Mouse (Mus musculus): ENCODE data around the gene Cpsf2. TPM values are rescaled to one million over a fixed set of nuclear protein-coding genes. Genes with fewer than 3 reads are reported as not detected.

The Cpsf2 gene
- polyA plus RNA-seq, 1 experiment from 2014 or later, result 25.1 TPM

DNA sequence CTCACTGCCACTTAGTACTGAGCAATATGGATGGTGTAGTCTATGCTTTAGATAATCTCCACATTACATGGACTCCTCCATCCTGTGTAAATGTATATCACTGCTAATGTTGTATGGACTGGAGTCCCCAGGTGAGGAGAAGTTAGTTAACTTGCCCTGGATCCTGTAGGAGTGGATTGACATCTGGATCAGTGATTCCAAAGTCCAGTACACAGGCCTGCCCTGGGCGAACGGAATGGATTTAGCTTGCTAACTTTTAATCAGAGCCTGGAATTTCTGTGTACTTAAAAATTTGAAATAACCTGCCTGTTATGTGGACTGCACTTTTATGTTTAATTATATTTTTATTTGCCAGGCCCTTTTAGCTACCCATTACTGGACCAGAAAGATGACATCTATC lies 5.8 kb downstream of the Cpsf2 start:
- ATAC-seq (ENCODE audit: insufficient number of reproducible peaks, low FRiP score, low TSS enrichment, low read depth), result no peak
- WGBS, result 94% methylated on average over 2 of the region's 2 CpGs
- no peak overlapping the region for H3K9ac ChIP-seq
- no peak overlapping the region for H3K27ac ChIP-seq (replicated peaks)
- H3K4me3 ChIP-seq (replicated peaks), result no peak overlapping the region
- peaks cover 36% of the 10 kb centered on the region for H3K36me3 ChIP-seq
- peaks cover 15% of the 10 kb centered on the region for H3K4me1 ChIP-seq
- H3K4me2 ChIP-seq (replicated peaks), result no peak overlapping the region
- H3K9me3 ChIP-seq (replicated peaks), result no peaks in the 10 kb centered on the region
- H3K27me3 ChIP-seq, result no peaks in the 10 kb centered on the region

DNA sequence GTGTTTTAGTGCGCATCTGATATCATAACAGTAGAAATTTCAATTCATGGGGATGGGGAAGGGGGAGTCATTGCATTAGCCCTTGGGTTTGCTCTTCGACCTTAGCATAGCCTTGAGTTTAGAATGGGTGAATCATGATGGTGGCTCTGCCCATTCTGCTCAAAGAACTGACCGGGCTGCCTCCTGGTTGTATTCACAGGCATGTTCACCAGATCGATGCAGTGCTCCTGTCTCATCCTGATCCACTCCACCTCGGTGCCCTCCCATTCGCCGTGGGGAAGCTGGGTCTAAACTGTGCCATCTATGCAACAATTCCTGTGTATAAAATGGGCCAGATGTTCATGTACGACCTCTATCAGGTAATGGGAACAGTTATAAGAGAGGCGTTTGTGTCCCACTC lies 7.2 kb downstream of the Cpsf2 start:
- 92% methylated on average over 9 of the region's 9 CpGs for WGBS
- H3K9ac ChIP-seq, result no peak overlapping the region
- H3K36me3 ChIP-seq, result peaks cover 48% of the 10 kb centered on the region
- no peaks in the 10 kb centered on the region for H3K9me3 ChIP-seq (replicated peaks)
- no peak overlapping the region for H3K27ac ChIP-seq (replicated peaks)
- ATAC-seq (ENCODE audit: insufficient number of reproducible peaks, low FRiP score, low TSS enrichment, low read depth), result no peak
- peaks cover 4% of the 10 kb centered on the region; the same call in 1 of the 2 replicates for H3K4me1 ChIP-seq
- no peak overlapping the region for H3K4me2 ChIP-seq (replicated peaks)
- H3K27me3 ChIP-seq, result no peaks in the 10 kb centered on the region
- no peak overlapping the region for H3K4me3 ChIP-seq (replicated peaks)

DNA sequence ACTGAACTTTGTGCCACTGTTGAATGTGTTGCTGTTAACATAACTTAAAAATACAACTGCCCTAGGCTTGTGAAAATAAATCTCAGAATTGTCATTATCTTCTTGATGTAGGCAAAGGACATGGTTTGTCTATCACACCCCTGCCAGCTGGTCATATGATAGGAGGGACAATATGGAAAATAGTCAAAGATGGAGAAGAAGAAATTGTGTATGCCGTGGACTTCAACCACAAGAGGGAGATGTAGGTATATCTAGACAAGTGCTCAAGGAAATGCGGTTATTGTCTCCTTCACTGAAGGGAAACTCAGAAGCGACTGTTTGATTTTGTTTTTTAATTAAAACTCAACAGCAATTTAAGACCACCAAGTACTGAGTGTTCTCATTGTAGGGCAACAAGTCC lies 9.3 kb downstream of the Cpsf2 start:
- Histone ChIP-seq H3K36me3 (peaks cover 65% of the 10 kb centered on the region), H3K27me3 (no peaks in the 10 kb centered on the region)
- WGBS, result 42% methylated on average over 3 of the region's 3 CpGs

DNA sequence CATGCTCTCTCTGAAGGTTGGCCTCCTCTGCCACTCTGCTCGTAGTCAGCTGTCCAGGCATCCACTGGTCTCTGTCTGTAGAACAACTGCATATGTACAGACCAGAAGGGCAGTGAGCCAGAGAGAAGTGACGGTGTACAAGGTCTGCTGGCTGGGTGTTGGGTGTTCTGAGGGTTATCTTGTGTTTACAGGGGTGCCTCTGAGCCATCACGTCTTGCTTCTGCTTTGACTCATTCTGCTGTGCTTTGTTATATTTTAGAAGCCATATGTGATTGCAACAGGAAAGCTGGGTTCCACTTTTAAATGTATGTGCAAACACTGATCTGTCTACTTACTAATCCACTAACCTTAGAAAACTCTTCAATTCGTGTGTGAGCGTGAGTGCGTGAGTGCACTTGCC lies 11.9 kb downstream of the Cpsf2 start:
- Histone ChIP-seq H3K4me2 (replicated peaks) (no peak overlapping the region), H3K9ac (no peak overlapping the region), H3K4me3 (replicated peaks) (no peak overlapping the region), H3K27me3 (no peaks in the 10 kb centered on the region), H3K36me3 (peaks cover 85% of the 10 kb centered on the region), H3K27ac (replicated peaks) (no peak overlapping the region), H3K9me3 (replicated peaks) (no peaks in the 10 kb centered on the region), H3K4me1 (no peaks in the 10 kb centered on the region)
- no peak for ATAC-seq (ENCODE audit: insufficient number of reproducible peaks, low FRiP score, low TSS enrichment, low read depth)
- 83% methylated on average over 6 of the region's 6 CpGs for WGBS

More for the DNA sequence above, 9.3 kb downstream of the Cpsf2 start:
- H3K4me1 ChIP-seq, result no peaks in the 10 kb centered on the region
- no peak overlapping the region for H3K9ac ChIP-seq
- no peaks in the 10 kb centered on the region for H3K9me3 ChIP-seq (replicated peaks)
- no peak for ATAC-seq (ENCODE audit: insufficient number of reproducible peaks, low FRiP score, low TSS enrichment, low read depth)
- no peak overlapping the region for H3K4me2 ChIP-seq (replicated peaks)
- H3K4me3 ChIP-seq (replicated peaks), result no peak overlapping the region
- no peak overlapping the region for H3K27ac ChIP-seq (replicated peaks)

DNA sequence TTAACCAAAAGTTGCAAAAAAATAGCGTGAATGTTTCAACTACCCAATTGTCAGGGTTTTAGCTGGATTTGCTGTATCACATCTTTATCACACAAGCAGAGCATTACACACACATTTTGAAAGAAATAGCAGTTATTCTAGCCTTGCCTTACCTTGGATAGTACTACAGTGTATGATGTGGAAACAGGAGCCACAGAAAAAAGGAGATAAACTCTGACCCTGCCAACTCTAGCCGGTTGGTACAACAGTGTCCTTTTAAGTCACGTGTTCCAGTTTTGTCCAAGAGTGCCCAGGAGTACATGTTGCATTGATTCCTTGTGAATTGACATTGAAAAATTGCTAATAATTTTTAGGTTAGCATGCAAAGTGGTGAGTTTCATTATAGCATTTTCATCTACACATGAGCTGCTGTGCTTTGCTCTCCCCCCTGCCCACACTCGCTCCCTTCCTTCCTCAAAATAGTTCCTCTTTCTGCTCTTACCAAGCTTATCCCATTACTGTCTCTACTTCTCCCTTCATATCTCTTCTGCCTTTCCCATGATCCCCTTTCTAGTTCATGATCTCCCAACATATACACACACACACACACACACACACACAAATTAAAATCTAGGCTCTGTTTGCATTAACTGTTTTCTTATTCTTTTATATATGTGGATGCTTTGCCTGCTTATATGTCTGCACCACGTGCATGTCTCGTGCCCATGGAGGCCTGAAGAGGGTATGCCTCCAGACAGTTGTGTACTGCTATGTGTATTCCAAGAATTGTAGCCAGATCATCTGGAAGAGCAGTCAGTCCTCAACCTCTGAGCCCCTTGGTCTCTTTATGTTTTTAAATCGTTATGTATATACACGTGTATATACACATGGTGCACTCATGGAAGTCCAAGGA lies 19.0 kb downstream of the Cpsf2 start:
- no peaks in the 10 kb centered on the region for H3K9me3 ChIP-seq (replicated peaks)

DNA sequence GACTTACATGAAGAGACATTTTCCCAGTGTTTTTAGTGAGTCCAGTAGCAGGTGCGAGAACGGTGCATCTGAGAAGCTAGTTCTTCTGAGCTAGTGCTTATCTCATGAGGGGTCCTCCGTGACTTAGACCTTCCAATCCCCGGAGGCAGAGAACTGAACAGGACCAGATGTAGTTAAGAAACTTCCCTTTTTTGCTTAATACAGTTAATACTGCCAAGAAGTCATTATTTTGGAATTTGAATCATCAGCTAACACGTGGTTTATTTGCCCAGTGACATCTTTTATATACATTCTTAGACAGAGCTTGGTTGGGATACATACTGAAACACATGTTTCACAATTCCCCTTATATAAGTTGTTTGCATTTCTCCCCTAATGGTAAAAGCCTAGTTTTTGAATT lies 23.1 kb downstream of the Cpsf2 start:
- no peaks in the 10 kb centered on the region for H3K27me3 ChIP-seq
- H3K4me2 ChIP-seq (replicated peaks), result no peak overlapping the region
- no peak overlapping the region for H3K4me3 ChIP-seq (replicated peaks)
- no peaks in the 10 kb centered on the region for H3K4me1 ChIP-seq
- no peak for ATAC-seq (ENCODE audit: insufficient number of reproducible peaks, low FRiP score, low TSS enrichment, low read depth)
- no peak overlapping the region for H3K9ac ChIP-seq
- H3K27ac ChIP-seq (replicated peaks), result no peak overlapping the region
- no peaks in the 10 kb centered on the region for H3K9me3 ChIP-seq (replicated peaks)
- peaks cover 68% of the 10 kb centered on the region for H3K36me3 ChIP-seq
- 88% methylated on average over 5 of the region's 5 CpGs for WGBS

More for the DNA sequence above, 19.0 kb downstream of the Cpsf2 start:
- H3K27ac ChIP-seq (replicated peaks), result no peak overlapping the region
- H3K27me3 ChIP-seq, result no peaks in the 10 kb centered on the region
- 92% methylated on average over 8 of the region's 8 CpGs for WGBS
- H3K9ac ChIP-seq, result no peak overlapping the region
- H3K4me2 ChIP-seq (replicated peaks), result no peak overlapping the region
- peaks cover 73% of the 10 kb centered on the region for H3K36me3 ChIP-seq
- no peaks in the 10 kb centered on the region for H3K4me1 ChIP-seq
- no peak overlapping the region for H3K4me3 ChIP-seq (replicated peaks)
- ATAC-seq (ENCODE audit: insufficient number of reproducible peaks, low FRiP score, low TSS enrichment, low read depth), result no peak

GRCm38 (mm10) chr12:102000785-102001184 lies 25.0 kb downstream of the Cpsf2 start:
- Histone ChIP-seq H3K9ac (no peak overlapping the region), H3K4me1 (no peaks in the 10 kb centered on the region), H3K4me3 (replicated peaks) (no peak overlapping the region), H3K27me3 (no peaks in the 10 kb centered on the region), H3K27ac (replicated peaks) (no peak overlapping the region), H3K4me2 (replicated peaks) (no peak overlapping the region), H3K9me3 (replicated peaks) (no peaks in the 10 kb centered on the region), H3K36me3 (peaks cover 68% of the 10 kb centered on the region)
- WGBS, result 94% methylated on average over 11 of the region's 11 CpGs
- ATAC-seq (ENCODE audit: insufficient number of reproducible peaks, low FRiP score, low TSS enrichment, low read depth), result no peak

DNA sequence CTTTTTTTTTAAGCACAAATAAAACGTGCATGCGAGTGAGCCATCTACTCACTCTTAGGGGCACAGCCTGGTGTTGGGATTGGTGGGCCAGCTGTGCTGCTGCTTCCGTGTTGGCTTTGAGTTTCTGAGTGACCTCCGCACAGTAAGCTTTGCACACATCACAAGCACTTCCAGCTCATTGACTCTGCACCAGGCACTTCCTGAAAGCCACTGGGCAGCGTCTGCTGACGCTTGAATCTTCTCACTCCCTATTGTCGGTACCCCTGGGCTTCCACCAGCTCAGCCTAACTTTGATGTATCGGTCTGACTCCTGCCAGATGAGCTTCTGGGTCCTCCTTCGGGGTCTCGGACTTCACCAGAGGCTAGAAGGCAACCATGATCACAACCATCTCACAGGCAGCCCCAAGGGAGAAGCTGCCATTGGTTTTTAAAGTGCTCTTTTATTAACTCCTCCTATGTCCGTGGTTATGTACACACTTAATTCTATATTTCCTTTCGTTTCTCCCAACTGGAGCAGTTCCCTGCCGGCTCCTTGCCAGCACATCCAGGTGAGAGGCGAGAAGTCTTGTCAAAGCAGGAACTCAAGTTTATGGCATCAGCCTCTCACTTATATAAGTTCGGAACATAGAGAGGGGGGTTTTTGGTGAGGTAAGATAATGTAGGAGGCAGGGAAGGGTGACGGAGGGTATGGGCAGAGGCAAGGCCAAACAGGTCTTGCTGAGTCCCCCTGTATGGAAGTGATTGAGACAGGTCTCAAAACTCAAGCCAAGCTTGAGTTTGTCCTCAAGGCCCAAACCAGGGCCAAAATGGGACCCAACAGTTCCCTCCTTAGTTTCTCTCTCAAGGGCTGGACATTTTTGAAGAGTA lies 32.6 kb downstream of the Cpsf2 start:
- Histone ChIP-seq H3K27ac (replicated peaks) (no peak overlapping the region), H3K4me1 (no peaks in the 10 kb centered on the region), H3K9me3 (replicated peaks) (no peaks in the 10 kb centered on the region), H3K4me3 (replicated peaks) (no peak overlapping the region), H3K27me3 (no peaks in the 10 kb centered on the region), H3K36me3 (peaks cover 13% of the 10 kb centered on the region; the same call in 1 of the 2 replicates), H3K9ac (no peak overlapping the region), H3K4me2 (replicated peaks) (no peak overlapping the region)
- 89% methylated on average over 16 of the region's 16 CpGs for WGBS
- ATAC-seq (ENCODE audit: insufficient number of reproducible peaks, low FRiP score, low TSS enrichment, low read depth), result no peak

- H3K9me3 ChIP-seq (replicated peaks), result no peaks in the 10 kb centered on the region
- WGBS, result 91% methylated on average over 6 of the region's 6 CpGs
- no peak overlapping the region for H3K9ac ChIP-seq
- no peaks in the 10 kb centered on the region for H3K27me3 ChIP-seq
- no peak overlapping the region for H3K4me2 ChIP-seq (replicated peaks)
- no peaks in the 10 kb centered on the region for H3K4me1 ChIP-seq
- H3K36me3 ChIP-seq, result peaks cover 4% of the 10 kb centered on the region; the same call in 1 of the 2 replicates
- H3K27ac ChIP-seq (replicated peaks), result no peak overlapping the region
- H3K4me3 ChIP-seq (replicated peaks), result no peak overlapping the region
- ATAC-seq (ENCODE audit: insufficient number of reproducible peaks, low FRiP score, low TSS enrichment, low read depth), result no peak
Observed at GRCm38 (mm10) chr12:102009551-102009950, 33.8 kb downstream of the Cpsf2 start.

DNA sequence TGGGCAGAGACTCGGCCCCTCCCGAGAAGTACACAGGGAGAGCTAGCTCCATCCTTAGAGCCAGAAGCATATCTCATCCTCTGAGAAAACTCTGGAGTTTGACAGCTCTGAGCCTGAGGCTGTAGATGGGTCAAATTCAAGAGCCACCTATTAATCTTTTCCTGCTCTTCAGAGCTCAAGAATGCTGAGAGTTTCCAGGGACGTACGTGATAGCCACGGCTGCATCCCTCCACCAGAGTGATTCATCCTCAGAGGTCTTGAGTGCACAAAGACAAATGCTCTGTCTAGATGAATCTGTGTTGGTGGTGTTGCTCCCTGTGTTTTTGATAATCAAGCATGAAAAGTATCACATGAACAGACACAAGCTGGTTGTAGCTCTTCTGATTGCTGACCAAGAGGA lies 38.6 kb downstream of the Cpsf2 start:
- 51% methylated on average over 5 of the region's 5 CpGs for WGBS
- H3K9me3 ChIP-seq (replicated peaks), result no peaks in the 10 kb centered on the region
- H3K4me2 ChIP-seq (replicated peaks), result no peak overlapping the region
- H3K27ac ChIP-seq (replicated peaks), result no peak overlapping the region
- no peak for ATAC-seq (ENCODE audit: insufficient number of reproducible peaks, low FRiP score, low TSS enrichment, low read depth)
- no peaks in the 10 kb centered on the region for H3K36me3 ChIP-seq
- H3K27me3 ChIP-seq, result no peaks in the 10 kb centered on the region
- H3K4me3 ChIP-seq (replicated peaks), result no peak overlapping the region
- no peak overlapping the region for H3K9ac ChIP-seq
- H3K4me1 ChIP-seq, result no peaks in the 10 kb centered on the region

DNA sequence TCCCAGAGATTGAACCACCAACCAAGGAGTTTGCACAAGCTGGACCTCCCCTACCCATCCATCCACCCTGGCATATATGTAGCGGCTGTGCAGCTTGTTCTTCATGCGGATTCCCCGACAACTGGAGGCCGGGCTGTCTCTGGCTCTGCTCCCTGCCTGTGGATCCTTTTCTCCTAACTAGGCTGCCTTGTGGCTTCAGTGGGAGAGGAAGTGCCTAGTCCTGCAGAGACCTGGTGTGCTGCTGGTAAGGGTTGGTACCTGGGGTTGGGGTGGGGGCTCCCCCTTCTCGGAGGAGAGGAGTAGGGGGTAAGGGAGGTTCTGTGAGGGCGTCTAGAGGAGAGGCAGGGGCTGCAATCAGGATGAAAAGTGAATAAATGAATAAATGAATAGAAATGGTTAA lies 39.3 kb downstream of the Cpsf2 start:
- WGBS, result 86% methylated on average over 6 of the region's 6 CpGs
- ATAC-seq (ENCODE audit: insufficient number of reproducible peaks, low FRiP score, low TSS enrichment, low read depth), result no peak

More for the DNA sequence above, 39.3 kb downstream of the Cpsf2 start:
- no peak overlapping the region for H3K27ac ChIP-seq (replicated peaks)
- H3K4me3 ChIP-seq (replicated peaks), result no peak overlapping the region
- H3K4me2 ChIP-seq (replicated peaks), result no peak overlapping the region
- no peaks in the 10 kb centered on the region for H3K9me3 ChIP-seq (replicated peaks)
- H3K27me3 ChIP-seq, result no peaks in the 10 kb centered on the region
- H3K36me3 ChIP-seq, result no peaks in the 10 kb centered on the region
- H3K4me1 ChIP-seq, result no peaks in the 10 kb centered on the region
- H3K9ac ChIP-seq, result no peak overlapping the region
